Mouse (Mus musculus) myocyte (in vitro differentiated cells): ENCODE results near the gene Ubqln5.

ENCODE experiments used
- MAX ChIP-seq: IDR thresholded peaks from one replicate; pipeline ENCODE4 v1.6.1; 2011; ENCODE audit warnings: low read depth, mild to moderate bottlenecking, control low read depth
- MYOD1 ChIP-seq, 3 experiments: IDR thresholded peaks; one replicate each; pipeline ENCODE4 v1.6.1; 2011; ENCODE audit warnings: control low read depth in 2 of 3, low read depth in 2 of 3, mild to moderate bottlenecking in 2 of 3, moderate library complexity in 1 of 3; ENCODE audit not compliant: insufficient read length in 2 of 3, control insufficient read depth in 1 of 3
- POLR2A ChIP-seq: IDR thresholded peaks from one replicate; pipeline ENCODE4 v1.6.1; 2011; ENCODE audit warnings: low read depth, mild to moderate bottlenecking, control low read depth, moderate library complexity; ENCODE audit not compliant: insufficient read length

DNA sequence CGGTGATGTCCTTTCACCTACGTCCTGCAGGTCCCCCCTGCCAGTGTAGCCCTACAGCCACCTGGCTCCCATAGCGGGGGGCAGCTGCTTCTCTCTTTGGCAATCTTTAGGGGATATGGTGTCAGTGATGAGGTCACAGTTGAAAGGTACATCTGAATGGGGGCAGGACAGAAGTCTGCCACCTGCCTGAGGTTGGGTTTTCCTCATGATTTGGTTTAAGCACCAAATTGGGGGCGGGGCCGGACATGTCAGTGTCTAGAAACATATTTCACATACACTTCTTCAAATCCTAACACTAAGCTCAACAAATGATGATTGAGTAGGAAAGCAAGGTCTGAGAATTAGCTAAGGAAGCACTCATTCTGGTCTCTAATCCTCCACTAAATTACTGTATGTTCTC, at the start of gene Ubqln5:
- no peak for TF ChIP-seq MYOD1 (IDR thresholded peaks at IDR 0.05; ENCODE audit: control insufficient read depth in 1 of 3, insufficient read length in 2 of 3, low read depth in 2 of 3)
- TF ChIP-seq POLR2A, result no peak
- TF ChIP-seq MAX, result no peak
